25 mouse cellular contexts compared by ENCODE assay signal in the genomic region with DNA sequence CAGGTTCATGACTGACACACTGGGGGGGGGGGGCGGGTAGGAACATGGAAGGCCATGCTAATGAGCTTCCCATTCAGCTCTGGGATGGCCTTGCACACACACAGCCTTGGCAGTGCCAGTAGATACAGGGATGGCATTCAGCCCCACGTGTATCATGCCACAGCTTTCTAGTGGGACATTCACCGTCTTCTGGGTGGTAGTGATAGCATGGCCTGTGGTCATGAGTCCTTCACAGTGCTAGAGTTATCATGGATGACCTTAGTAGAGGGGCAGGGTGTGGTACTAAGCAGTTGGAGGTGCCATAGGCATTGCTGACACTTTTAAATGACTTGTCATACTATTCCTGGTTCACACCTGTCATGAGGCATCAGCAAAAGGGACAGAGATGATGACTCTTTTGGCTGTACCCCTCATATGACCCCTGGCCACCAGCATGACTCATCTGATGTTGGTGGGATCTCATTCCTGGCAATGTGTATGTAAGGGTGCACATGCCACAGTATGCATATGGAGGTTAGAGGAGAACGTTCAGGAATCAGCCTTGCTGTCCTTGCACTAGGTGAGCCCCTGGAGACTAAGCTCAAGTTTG.
A peak's percentile ranks its signal among the peaks of the same experiment; 100 is the strongest.
DNase-seq lines count a peak whose midpoint lies in the region; ATAC-seq and TF ChIP-seq lines count a peak whose summit lies in the region.
"Had no signal": no experiment of that assay in that cellular context is flagged by ENCODE, and none has a peak within 500 bp of the region (broad histone marks: within the 10 kb centered on the region; RNA-seq: fewer than 3 reads in every experiment).

No protein-coding gene starts in this region.

- H3K36me3 ChIP-seq in embryonic facial prominence, embryonic 15.5 days: no peaks in the 10 kb centered on the region
- H3K36me3 ChIP-seq in embryonic facial prominence, embryonic 10.5 days (replicated peaks): no peaks in the 10 kb centered on the region
- H3K36me3 ChIP-seq in kidney, embryonic 15.5 days: no peaks in the 10 kb centered on the region
- H3K36me3 ChIP-seq in C2C12 (ENCODE audit: control insufficient read depth, insufficient read depth): peaks cover 6% of the 10 kb centered on the region
- H3K36me3 ChIP-seq in forebrain, embryonic 11.5 days (ENCODE audit: control insufficient read depth, insufficient read depth, low read length): no peaks in the 10 kb centered on the region
- H3K36me3 ChIP-seq: embryonic facial prominence, embryonic 12.5 days; forebrain, embryonic 10.5 days; forebrain, embryonic 15.5 days had no signal

- no peak overlapping the region for H3K27ac ChIP-seq in embryonic facial prominence, embryonic 15.5 days (replicated peaks)
- H3K27ac ChIP-seq in embryonic facial prominence, embryonic 10.5 days (replicated peaks): no peak overlapping the region
- H3K27ac ChIP-seq in kidney, embryonic 15.5 days: 0 out of 2 replicates have a peak overlapping the region, but pooled peaks have one; percentile 57
- H3K27ac ChIP-seq in forebrain, embryonic 11.5 days (ENCODE audit: low read depth, low read length): no peak overlapping the region
- H3K27ac ChIP-seq: forebrain, embryonic 10.5 days; forebrain, embryonic 13.5 days; forebrain, embryonic 15.5 days had no signal

- H3K4me2 ChIP-seq in embryonic facial prominence, embryonic 15.5 days (replicated peaks): no peak overlapping the region
- H3K4me2 ChIP-seq in kidney, embryonic 15.5 days: no peak overlapping the region
- no peak overlapping the region for H3K4me2 ChIP-seq in forebrain, embryonic 11.5 days (ENCODE audit: low read depth, low read length, severe bottlenecking)
- H3K4me2 ChIP-seq: forebrain, embryonic 13.5 days; forebrain, embryonic 15.5 days had no signal

- H3K79me2 ChIP-seq in C2C12 (ENCODE audit: control insufficient read depth, insufficient read depth): no peaks in the 10 kb centered on the region

- H3ac ChIP-seq in C2C12 (ENCODE audit: control insufficient read depth, insufficient read length, low read depth): no peak overlapping the region

- no peaks in the 10 kb centered on the region for H3K79me3 ChIP-seq in C2C12 (ENCODE audit: low read depth)

- ATAC-seq in embryonic facial prominence, embryonic 15.5 days (ENCODE audit: insufficient number of reproducible peaks, low FRiP score, low TSS enrichment, low read depth): 0 out of 2 replicates have a peak, but pooled peaks have one; percentile 18
- no peak for ATAC-seq in kidney, embryonic 15.5 days (replicated peaks; ENCODE audit: low FRiP score)
- peak; percentile 71 for ATAC-seq in megakaryocyte-erythroid progenitor cell, adult 5-6 weeks (replicated peaks; ENCODE audit: low FRiP score, low TSS enrichment, poor library complexity, severe bottlenecking)
- no peak for ATAC-seq in forebrain, embryonic 11.5 days (replicated peaks; ENCODE audit: low FRiP score)
- ATAC-seq: forebrain, embryonic 13.5 days; forebrain, embryonic 15.5 days; forebrain, postnatal 0 days had no signal

- no peaks in the 10 kb centered on the region for H3K27me3 ChIP-seq in embryonic facial prominence, embryonic 15.5 days
- H3K27me3 ChIP-seq in embryonic facial prominence, embryonic 10.5 days (replicated peaks; ENCODE audit: low read depth, poor library complexity, severe bottlenecking): no peaks in the 10 kb centered on the region
- no peaks in the 10 kb centered on the region for H3K27me3 ChIP-seq in kidney, embryonic 15.5 days
- H3K27me3 ChIP-seq in C2C12 (ENCODE audit: control insufficient read depth, insufficient read depth, insufficient read length): no peaks in the 10 kb centered on the region
- no peaks in the 10 kb centered on the region for H3K27me3 ChIP-seq in forebrain, embryonic 11.5 days (ENCODE audit: control insufficient read depth, insufficient read depth, low read length)
- H3K27me3 ChIP-seq: embryonic facial prominence, embryonic 12.5 days; forebrain, embryonic 13.5 days; forebrain, embryonic 15.5 days had no signal

- H3K9me3 ChIP-seq in embryonic facial prominence, embryonic 15.5 days (replicated peaks): no peaks in the 10 kb centered on the region
- H3K9me3 ChIP-seq in embryonic facial prominence, embryonic 10.5 days: no peaks in the 10 kb centered on the region
- H3K9me3 ChIP-seq in kidney, embryonic 15.5 days (replicated peaks): no peaks in the 10 kb centered on the region
- H3K9me3 ChIP-seq in forebrain, embryonic 11.5 days (ENCODE audit: control insufficient read depth, low read length): no peaks in the 10 kb centered on the region
- H3K9me3 ChIP-seq: embryonic facial prominence, embryonic 12.5 days; forebrain, embryonic 10.5 days; forebrain, embryonic 13.5 days; forebrain, embryonic 15.5 days had no signal

- H3K4me1 ChIP-seq in embryonic facial prominence, embryonic 15.5 days: peaks cover 11% of the 10 kb centered on the region
- peaks cover 23% of the 10 kb centered on the region for H3K4me1 ChIP-seq in embryonic facial prominence, embryonic 10.5 days
- H3K4me1 ChIP-seq in kidney, embryonic 15.5 days: peaks cover 25% of the 10 kb centered on the region
- H3K4me1 ChIP-seq in forebrain, embryonic 11.5 days (replicated peaks; ENCODE audit: control insufficient read depth, insufficient read depth, low read length): no peaks in the 10 kb centered on the region
- H3K4me1 ChIP-seq: forebrain, embryonic 15.5 days had no signal

- H3K9ac ChIP-seq in embryonic facial prominence, embryonic 15.5 days: no peak overlapping the region
- no peak overlapping the region for H3K9ac ChIP-seq in kidney, embryonic 15.5 days
- no peak overlapping the region for H3K9ac ChIP-seq in forebrain, embryonic 11.5 days (ENCODE audit: low read length)
- H3K9ac ChIP-seq: embryonic facial prominence, embryonic 12.5 days; forebrain, embryonic 13.5 days; forebrain, embryonic 15.5 days; forebrain, postnatal 0 days had no signal

- 87% methylated on average over 4 of the region's 4 CpGs for WGBS in embryonic facial prominence, embryonic 15.5 days
- 79% methylated on average over 4 of the region's 4 CpGs for WGBS in embryonic facial prominence, embryonic 10.5 days
- 83% methylated on average over 4 of the region's 4 CpGs for WGBS in kidney, embryonic 15.5 days
- WGBS in forebrain, embryonic 11.5 days: 81% methylated on average over 4 of the region's 4 CpGs

- no peak overlapping the region for H3K4me3 ChIP-seq in embryonic facial prominence, embryonic 15.5 days (replicated peaks)
- H3K4me3 ChIP-seq in embryonic facial prominence, embryonic 10.5 days: no peak overlapping the region
- H3K4me3 ChIP-seq in kidney, embryonic 15.5 days (replicated peaks): no peak overlapping the region
- no peak overlapping the region for H3K4me3 ChIP-seq in C2C12 (ENCODE audit: insufficient read depth, poor library complexity, severe bottlenecking)
- H3K4me3 ChIP-seq in forebrain, embryonic 11.5 days (ENCODE audit: low read depth, low read length): no peak overlapping the region
- H3K4me3 ChIP-seq: embryonic facial prominence, embryonic 12.5 days; erythroblast, embryonic 14.5 days; forebrain, embryonic 10.5 days; forebrain, embryonic 13.5 days; forebrain, embryonic 15.5 days had no signal

- no peak for DNase-seq in embryonic facial prominence, embryonic 10.5 days (ENCODE audit: low spot score)
- no peak for DNase-seq in kidney, adult 8-10 months
- no peak for DNase-seq in frontal cortex, postnatal 25 days (ENCODE audit: low spot score in 2 of 2)
- DNase-seq in forebrain, embryonic 11.5 days (ENCODE audit: low spot score): no peak
- DNase-seq: adrenal gland, adult 2 months; adrenal gland, postnatal 10 days; adrenal gland, postnatal 25 days; B cell, adult 2 months; cerebellum, adult 11 months; cerebellum, adult 18-20 months; cerebellum, adult 8-10 months; cerebellum, adult 9-11 months; cerebellum, postnatal 14 days; cerebellum, postnatal 36 days; embryo, embryonic 11 days; forebrain, postnatal 0 days had no signal

- TF ChIP-seq CTCF in C2C12 (IDR thresholded peaks at IDR 0.05; ENCODE audit: control insufficient read depth, insufficient read depth, insufficient read length): no peak

TF ChIP-seq in C2C12, 6 proteins besides CTCF, POLR2A, EP300 and RAD21:
- TF ChIP-seq MYOD1 (IDR thresholded peaks at IDR 0.05; ENCODE audit: control insufficient read depth, insufficient read length, low read depth) (peak; percentile 100), FOSL1 (IDR thresholded peaks at IDR 0.05; ENCODE audit: insufficient read depth, low read length, poor library complexity, severe bottlenecking) (peak; percentile 66), MYOG (IDR thresholded peaks at IDR 0.05; ENCODE audit: control insufficient read depth, extremely low read depth, insufficient read length) (no peak), USF1 (IDR thresholded peaks at IDR 0.05; ENCODE audit: low read depth) (no peak)
TF ChIP-seq in C2C12: peak in this region for 2.

Comparison
In these comparisons a context has a peak if more than half of its experiments do, and no peak if none do; other contexts are left out.
1. ATAC-seq: peak in embryonic facial prominence, embryonic 15.5 days (single experiment) and megakaryocyte-erythroid progenitor cell, adult 5-6 weeks (single experiment); none in kidney, embryonic 15.5 days (single experiment) and forebrain, embryonic 11.5 days (single experiment).